Mouse (Mus musculus): ENCODE data around the gene Ang. TPM values are rescaled to one million over a fixed set of nuclear protein-coding genes. Genes with fewer than 3 reads are reported as not detected.

Gene Ang
- total and polyA plus RNA-seq, 3 experiments = not detected

DNA sequence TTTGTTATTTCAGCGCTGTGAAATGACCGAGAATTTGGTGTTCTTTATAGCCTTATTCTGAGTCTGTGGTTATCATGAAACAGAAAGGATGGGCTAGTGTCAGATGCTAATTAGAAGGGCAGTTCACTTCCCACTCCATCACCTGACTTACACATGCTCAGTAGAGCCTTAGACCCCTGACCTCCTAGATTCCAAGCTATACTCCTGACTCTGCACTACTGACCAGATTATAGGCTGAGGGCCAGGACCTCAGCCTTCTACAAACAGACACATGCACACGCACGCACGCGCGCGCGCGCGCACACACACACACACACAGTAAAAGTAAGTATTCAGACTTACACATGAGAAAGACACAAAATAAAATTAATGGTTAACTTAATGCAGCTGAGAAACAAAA is 8.0 kb downstream of the Ang start:
- Histone ChIP-seq H3K27ac (ENCODE audit: control insufficient read depth, low read depth, low read length) (no peak overlapping the region), H3K9me3 (replicated peaks; ENCODE audit: insufficient read depth, low read length) (no peaks in the 10 kb centered on the region), H3K4me1 (ENCODE audit: control insufficient read depth in 1 of 2, insufficient read depth in 2 of 2, low read length in 2 of 2) (no peaks in the 10 kb centered on the region), H3K9ac (ENCODE audit: control insufficient read depth, low read depth, low read length, poor library complexity, severe bottlenecking) (no peak overlapping the region), H3K4me3 (ENCODE audit: control insufficient read depth in 1 of 2, insufficient read depth in 1 of 2, low read depth in 2 of 2, low read length in 2 of 2) (no peak overlapping the region), H3K27me3 (ENCODE audit: control insufficient read depth in 1 of 2, insufficient read depth in 2 of 2, low read length in 2 of 2) (no peaks in the 10 kb centered on the region), H3K36me3 (ENCODE audit: control insufficient read depth in 1 of 2, insufficient read depth in 2 of 2, low read length in 2 of 2) (no peaks in the 10 kb centered on the region), H3K79me2 (ENCODE audit: control insufficient read depth, insufficient read depth, low read length, poor library complexity) (no peaks in the 10 kb centered on the region)
- TF ChIP-seq POLR2A (IDR thresholded peaks at IDR 0.05; ENCODE audit: control insufficient read depth in 1 of 2, insufficient read depth in 1 of 2, low read depth in 1 of 2, low read length in 2 of 2, poor library complexity in 1 of 2) (no peak), ZNF384 (IDR thresholded peaks at IDR 0.05; ENCODE audit: low read depth, low read length) (no peak), ZKSCAN1 (IDR thresholded peaks at IDR 0.05; ENCODE audit: low read depth, low read length) (no peak), KAT2A (conservative IDR thresholded peaks at IDR 0.05; ENCODE audit: low read depth, low read length) (no peak), MYB (IDR thresholded peaks at IDR 0.05; ENCODE audit: low read depth, low read length) (no peak)
- DNase-seq (ENCODE audit: low read depth, low spot score) = no peak

DNA sequence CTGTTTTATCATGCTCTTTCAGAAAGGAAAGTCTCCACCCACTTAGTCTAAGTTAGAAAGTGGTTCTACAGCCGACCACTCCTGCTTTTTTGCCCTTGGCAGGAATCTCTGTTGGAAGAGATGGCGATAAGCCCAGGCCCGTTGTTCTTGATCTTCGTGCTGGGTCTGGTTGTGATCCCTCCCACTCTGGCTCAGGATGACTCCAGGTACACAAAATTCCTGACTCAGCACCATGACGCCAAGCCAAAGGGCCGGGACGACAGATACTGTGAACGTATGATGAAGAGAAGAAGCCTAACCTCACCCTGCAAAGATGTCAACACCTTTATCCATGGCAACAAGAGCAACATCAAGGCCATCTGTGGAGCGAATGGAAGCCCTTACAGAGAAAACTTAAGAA is 10.3 kb downstream of the Ang start:
- no peaks in the 10 kb centered on the region for H3K4me1 ChIP-seq (ENCODE audit: control insufficient read depth in 1 of 2, insufficient read depth in 2 of 2, low read length in 2 of 2)
- H3K36me3 ChIP-seq (ENCODE audit: control insufficient read depth in 1 of 2, insufficient read depth in 2 of 2, low read length in 2 of 2) = no peaks in the 10 kb centered on the region
- H3K79me2 ChIP-seq (ENCODE audit: control insufficient read depth, insufficient read depth, low read length, poor library complexity) = no peaks in the 10 kb centered on the region
- H3K27me3 ChIP-seq (ENCODE audit: control insufficient read depth in 1 of 2, insufficient read depth in 2 of 2, low read length in 2 of 2) = no peaks in the 10 kb centered on the region
- H3K4me3 ChIP-seq (ENCODE audit: control insufficient read depth in 1 of 2, insufficient read depth in 1 of 2, low read depth in 2 of 2, low read length in 2 of 2) = no peak overlapping the region
- TF ChIP-seq HCFC1 (IDR thresholded peaks at IDR 0.05; ENCODE audit: low read depth, low read length) (no peak), NELFE (IDR thresholded peaks at IDR 0.05; ENCODE audit: low read depth, low read length) (no peak), MYC (IDR thresholded peaks at IDR 0.05; ENCODE audit: low read depth, low read length) (no peak), TAL1 (IDR thresholded peaks at IDR 0.05; ENCODE audit: low read length) (no peak), RCOR1 (IDR thresholded peaks at IDR 0.05; ENCODE audit: low read depth, low read length) (no peak), TCF12 (IDR thresholded peaks at IDR 0.05; ENCODE audit: low read depth, low read length) (no peak)
- H3K9me3 ChIP-seq (replicated peaks; ENCODE audit: insufficient read depth, low read length) = no peaks in the 10 kb centered on the region
- no peak overlapping the region for H3K9ac ChIP-seq (ENCODE audit: control insufficient read depth, low read depth, low read length, poor library complexity, severe bottlenecking)
- DNase-seq (ENCODE audit: low read depth, low spot score) = no peak
- H3K27ac ChIP-seq (ENCODE audit: control insufficient read depth, low read depth, low read length) = no peak overlapping the region

DNA sequence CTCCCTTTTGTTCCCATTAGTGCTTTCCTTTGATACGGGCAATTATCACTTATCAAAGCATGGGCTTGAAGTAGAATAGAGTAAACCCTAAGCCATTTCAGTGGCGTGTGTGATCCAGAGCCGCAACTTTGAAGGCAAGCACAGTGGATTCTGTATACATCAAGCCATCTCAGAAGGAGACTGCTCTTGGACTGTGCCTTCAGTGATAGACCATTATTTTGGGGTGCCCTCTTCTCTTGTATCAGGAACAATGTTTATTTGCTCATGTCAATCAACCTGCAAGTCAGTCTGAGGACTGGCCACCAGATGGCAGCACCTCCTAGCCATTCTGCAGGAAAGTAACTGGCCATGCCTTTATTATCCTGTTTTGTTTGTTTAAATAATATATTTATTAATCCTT is 12.3 kb downstream of the Ang start:
- no peaks in the 10 kb centered on the region; a peak in 1 of 4 replicates for H3K27me3 ChIP-seq (ENCODE audit: control insufficient read depth in 1 of 2, insufficient read depth in 2 of 2, low read length in 2 of 2)
- TF ChIP-seq GABPA (IDR thresholded peaks at IDR 0.05; ENCODE audit: low read depth, low read length) = no peak
- no peak for TF ChIP-seq TBP (IDR thresholded peaks at IDR 0.05; ENCODE audit: low read depth, low read length)
- TF ChIP-seq GATA1 (IDR thresholded peaks at IDR 0.05; ENCODE audit: low read depth, low read length) = no peak
- no peak for TF ChIP-seq ETS1 (IDR thresholded peaks at IDR 0.05; ENCODE audit: low read depth, low read length)
- no peak for TF ChIP-seq ZNF384 (IDR thresholded peaks at IDR 0.05; ENCODE audit: low read depth, low read length)
- TF ChIP-seq MYC (IDR thresholded peaks at IDR 0.05; ENCODE audit: low read depth, low read length) = no peak
- TF ChIP-seq SIN3A (IDR thresholded peaks at IDR 0.05; ENCODE audit: low read length) = peak; percentile 34; the same call in 1 of the 2 replicates
- no peak for TF ChIP-seq MYB (IDR thresholded peaks at IDR 0.05; ENCODE audit: low read depth, low read length)
- peak; percentile 70 to 96 (median 90) for TF ChIP-seq CTCF (IDR thresholded peaks at IDR 0.05 in 2 of 3, conservative IDR thresholded peaks at IDR 0.05 in 1 of 3; ENCODE audit: control insufficient read depth in 1 of 3, insufficient read depth in 1 of 3, low read depth in 2 of 3, low read length in 3 of 3, poor library complexity in 1 of 3, severe bottlenecking in 1 of 3)
- no peak for TF ChIP-seq USF1 (IDR thresholded peaks at IDR 0.05; ENCODE audit: low read depth, low read length)
- peak; percentile 96 for TF ChIP-seq SMC3 (IDR thresholded peaks at IDR 0.05; ENCODE audit: low read depth, low read length)
- peak; percentile 96 for TF ChIP-seq ZC3H11A (IDR thresholded peaks at IDR 0.05; ENCODE audit: low read depth, low read length)
- no peak for TF ChIP-seq MAFK (IDR thresholded peaks at IDR 0.05; ENCODE audit: borderline replicate concordance, low read depth, low read length)
- no peak for TF ChIP-seq CHD2 (IDR thresholded peaks at IDR 0.05; ENCODE audit: low read length)
- no peak for TF ChIP-seq UBTF (IDR thresholded peaks at IDR 0.05; ENCODE audit: borderline replicate concordance, insufficient read depth, low read depth, low read length)
- TF ChIP-seq RAD21 (IDR thresholded peaks at IDR 0.05; ENCODE audit: low read depth, low read length) = peak; percentile 97
- no peak for TF ChIP-seq ZKSCAN1 (IDR thresholded peaks at IDR 0.05; ENCODE audit: low read depth, low read length)
- TF ChIP-seq CHD1 (IDR thresholded peaks at IDR 0.05; ENCODE audit: low read depth, low read length) = no peak
- TF ChIP-seq JUND (IDR thresholded peaks at IDR 0.05; ENCODE audit: low read depth, low read length) = no peak
- no peak for TF ChIP-seq MAX (IDR thresholded peaks at IDR 0.05; ENCODE audit: low read length)
- TF ChIP-seq ZMIZ1 (IDR thresholded peaks at IDR 0.05; ENCODE audit: low read depth, low read length) = no peak
- no peak for TF ChIP-seq POLR2A (IDR thresholded peaks at IDR 0.05; ENCODE audit: control insufficient read depth in 1 of 2, insufficient read depth in 1 of 2, low read depth in 1 of 2, low read length in 2 of 2, poor library complexity in 1 of 2)

More for the DNA sequence above, 12.3 kb downstream of the Ang start:
- Histone ChIP-seq H3K79me2 (ENCODE audit: control insufficient read depth, insufficient read depth, low read length, poor library complexity) (no peaks in the 10 kb centered on the region), H3K9me3 (replicated peaks; ENCODE audit: insufficient read depth, low read length) (no peaks in the 10 kb centered on the region), H3K4me1 (ENCODE audit: control insufficient read depth in 1 of 2, insufficient read depth in 2 of 2, low read length in 2 of 2) (no peaks in the 10 kb centered on the region), H3K27ac (ENCODE audit: control insufficient read depth, low read depth, low read length) (no peak overlapping the region), H3K9ac (ENCODE audit: control insufficient read depth, low read depth, low read length, poor library complexity, severe bottlenecking) (no peak overlapping the region), H3K36me3 (ENCODE audit: control insufficient read depth in 1 of 2, insufficient read depth in 2 of 2, low read length in 2 of 2) (no peaks in the 10 kb centered on the region), H3K4me3 (ENCODE audit: control insufficient read depth in 1 of 2, insufficient read depth in 1 of 2, low read depth in 2 of 2, low read length in 2 of 2) (no peak overlapping the region)
- DNase-seq (ENCODE audit: low read depth, low spot score) = peak; percentile 84
